Mouse (Mus musculus) heart, adult 18-20 months (tissue): ENCODE results near the gene Gm45716. TPM values are rescaled to one million over a fixed set of nuclear protein-coding genes. Genes with fewer than 3 reads are reported as not detected.
"Not testable (repeated sequence)": the region's sequence is repeated elsewhere in the genome, so short reads cannot be mapped to it uniquely, and the experiment has no call there.

Experiments
- DNase-seq, 2 experiments: peaks; one replicate each; pipeline ENCODE4 v3.0.0; 2021 to 2022; ENCODE audit warnings: mixed read lengths in 1 of 2
- total RNA-seq, 2 experiments: library from RNA; stranded (reverse); gene quantifications; 2 replicates each; pipeline ENCODE4 v1.2.3; 2021

Gene Gm45716
- total RNA-seq, 2 experiments from 2014 or later: 5.8 to 9.5 TPM

DNA sequence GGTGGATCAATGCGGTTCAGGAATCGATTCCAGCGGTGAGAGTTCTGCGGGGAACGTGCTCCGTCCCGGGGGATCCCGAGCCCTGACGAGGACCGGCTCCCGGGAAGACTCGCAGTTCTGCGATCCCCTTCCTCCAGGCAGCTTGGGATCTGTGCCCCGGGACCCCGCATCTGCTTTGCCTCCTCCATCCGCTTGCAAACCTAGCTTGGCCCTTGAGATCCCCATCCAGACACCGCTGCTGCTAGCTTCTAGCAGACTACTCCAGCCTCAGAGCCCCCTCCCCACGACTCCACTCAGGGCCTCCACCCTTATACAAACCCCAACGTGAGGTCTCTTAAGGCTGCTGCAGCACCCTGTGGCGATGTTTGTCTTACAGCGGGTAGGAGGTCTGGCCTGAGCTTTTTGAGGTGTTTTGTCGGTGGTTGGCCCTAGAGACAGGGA is 62.2 kb downstream of the Gm45716 start:
- no peak for DNase-seq

DNA sequence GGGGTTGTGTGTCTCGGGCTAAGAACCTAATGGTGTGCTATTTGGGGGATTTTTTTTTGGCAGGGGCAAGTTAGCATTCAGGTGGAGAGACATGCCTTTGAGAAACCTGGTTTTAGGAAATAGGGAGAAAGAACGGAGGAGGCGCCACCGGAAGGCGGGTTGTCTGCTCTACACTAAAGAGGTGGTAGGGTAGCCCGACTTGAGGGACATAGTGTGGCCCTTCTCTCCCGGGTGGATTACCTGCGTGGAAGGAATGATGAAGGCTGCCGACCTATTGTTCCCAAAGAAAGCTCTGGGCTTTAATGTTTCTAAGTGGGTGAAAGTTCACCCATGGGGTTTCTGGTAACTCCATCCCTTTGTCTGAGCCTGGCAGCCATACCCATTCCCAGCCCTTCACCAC is 62.7 kb downstream of the Gm45716 start:
- DNase-seq: peak; percentile 16 to 50

- DNase-seq: no peak
These were observed 63.2 kb downstream of the Gm45716 start for GRCm38 (mm10) chr11:90250730-90251129.

- DNase-seq: peak in 1 of 2 experiments; percentile 52
These were observed 64.4 kb downstream of the Gm45716 start for GRCm38 (mm10) chr11:90251923-90252322.

GRCm38 (mm10) chr11:90252366-90252765 is 64.9 kb downstream of the Gm45716 start:
- DNase-seq: no peak

DNA sequence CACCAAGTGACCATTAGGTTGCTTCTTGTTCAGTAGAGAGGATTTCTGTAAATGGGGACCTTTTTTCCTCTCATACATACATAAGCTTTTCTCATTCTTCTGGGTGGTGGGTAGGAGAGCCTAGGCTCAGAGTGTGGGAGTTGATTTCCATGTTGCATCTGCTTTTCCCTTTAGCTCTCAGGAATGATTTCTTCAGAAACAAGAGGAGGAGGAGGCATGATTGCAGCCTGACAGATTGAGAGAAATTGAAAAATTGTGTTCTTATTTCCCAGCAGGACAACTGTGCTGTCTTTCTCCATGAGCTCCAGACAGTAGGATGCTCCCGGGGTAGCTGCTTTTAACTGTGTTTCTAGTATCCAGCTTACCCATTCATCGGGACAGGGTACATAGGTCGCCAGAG is 67.1 kb downstream of the Gm45716 start:
- DNase-seq: no peak

GRCm38 (mm10) chr11:90255687-90256086 is 68.2 kb downstream of the Gm45716 start:
- DNase-seq: peak; percentile 50 to 64

GRCm38 (mm10) chr11:90256833-90257525 is 69.5 kb downstream of the Gm45716 start:
- DNase-seq: no peak

DNA sequence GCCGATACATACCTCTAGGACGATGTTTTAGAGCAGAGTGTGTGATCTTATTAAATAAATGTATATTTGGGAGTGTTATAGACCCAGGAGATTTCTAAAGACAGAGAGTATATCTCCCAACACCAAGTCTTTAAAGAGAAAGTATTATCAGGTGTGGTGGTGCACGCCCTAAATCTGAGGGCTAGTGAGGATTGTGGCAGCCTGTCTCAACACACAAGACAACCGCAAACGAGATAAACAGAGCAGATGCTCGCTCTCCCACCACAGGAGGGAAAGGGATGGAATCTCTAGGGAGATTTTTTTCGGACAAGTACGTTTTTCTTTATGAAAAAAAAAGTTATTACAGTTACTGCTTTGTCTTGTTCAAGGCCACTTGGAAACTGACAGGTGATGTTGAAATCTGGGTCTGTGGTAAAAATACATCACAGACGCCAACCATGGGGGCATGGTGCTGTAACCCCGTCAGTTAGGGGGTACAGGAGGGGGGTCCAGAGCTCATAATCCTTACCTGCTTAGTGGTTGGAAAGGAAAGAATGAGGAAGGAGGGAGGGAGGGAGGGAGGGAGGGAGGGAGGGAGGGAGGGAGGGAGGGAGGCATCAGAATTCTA is 70.9 kb downstream of the Gm45716 start:
- DNase-seq: no peak

- DNase-seq: peak in 1 of 2 experiments; percentile 39
These were observed 71.6 kb downstream of the Gm45716 start for GRCm38 (mm10) chr11:90259071-90259470.

GRCm38 (mm10) chr11:90259826-90260225 is 72.3 kb downstream of the Gm45716 start:
- no peak for DNase-seq

GRCm38 (mm10) chr11:90264180-90264579 is 76.7 kb downstream of the Gm45716 start:
- DNase-seq: no peak

GRCm38 (mm10) chr11:90265581-90265980 is 78.1 kb downstream of the Gm45716 start:
- DNase-seq: no peak

DNA sequence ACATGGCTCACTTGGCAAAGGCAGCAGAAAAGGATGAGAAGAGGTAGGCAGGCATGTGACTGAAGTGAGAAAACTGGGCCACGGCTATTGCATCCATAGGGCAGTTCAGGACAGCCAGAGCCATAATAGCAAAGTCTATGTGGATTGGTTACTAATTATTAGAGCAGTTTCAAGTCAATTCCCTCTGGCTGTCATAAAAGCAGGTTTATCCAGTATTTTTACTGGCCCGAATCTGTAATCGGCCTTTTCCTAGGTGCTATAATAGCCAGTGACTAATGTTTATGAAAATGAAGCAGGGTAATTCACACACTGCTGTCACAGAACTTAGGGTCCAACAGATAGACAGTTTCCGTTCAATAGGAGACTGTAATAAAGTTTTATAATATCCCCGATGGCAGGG is 81.5 kb downstream of the Gm45716 start:
- no peak for DNase-seq

GRCm38 (mm10) chr11:90269398-90270123 is 82.1 kb downstream of the Gm45716 start:
- DNase-seq: no peak

DNA sequence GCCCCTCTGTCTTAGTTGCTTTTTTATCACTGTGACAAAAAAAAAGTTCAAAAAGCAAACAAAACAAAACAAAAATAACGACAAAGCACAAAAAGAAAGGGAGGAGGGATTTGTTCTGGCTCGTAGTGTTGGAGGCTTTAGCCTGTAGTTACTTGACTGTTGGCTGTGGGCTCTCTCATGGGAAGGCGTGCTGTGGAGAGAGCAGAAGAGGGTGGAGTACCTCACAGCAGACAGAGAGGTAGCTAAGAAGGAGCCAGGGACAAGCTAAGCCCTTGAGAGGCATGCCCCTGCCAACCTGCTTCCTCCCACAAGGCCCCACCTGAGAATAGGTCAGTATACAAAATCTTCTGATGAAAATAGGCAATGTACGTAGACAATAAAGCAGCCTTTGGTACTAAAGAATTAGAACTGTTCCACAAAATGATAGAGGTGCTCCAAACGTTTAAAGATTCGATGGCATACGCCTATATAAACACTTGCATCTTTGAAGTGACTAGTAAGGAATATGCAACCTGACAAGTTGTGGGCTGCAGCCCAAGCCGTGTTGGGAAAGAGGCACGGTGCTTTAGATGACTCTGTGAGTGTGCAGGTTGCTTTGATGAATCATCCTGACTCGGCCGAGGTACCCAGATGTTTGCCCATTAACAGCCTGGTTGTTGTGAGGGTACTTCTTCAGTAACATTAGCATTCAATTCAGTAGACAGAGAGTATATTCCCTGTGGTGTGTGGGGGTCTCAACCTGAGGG is 82.8 kb downstream of the Gm45716 start:
- no peak for DNase-seq

DNA sequence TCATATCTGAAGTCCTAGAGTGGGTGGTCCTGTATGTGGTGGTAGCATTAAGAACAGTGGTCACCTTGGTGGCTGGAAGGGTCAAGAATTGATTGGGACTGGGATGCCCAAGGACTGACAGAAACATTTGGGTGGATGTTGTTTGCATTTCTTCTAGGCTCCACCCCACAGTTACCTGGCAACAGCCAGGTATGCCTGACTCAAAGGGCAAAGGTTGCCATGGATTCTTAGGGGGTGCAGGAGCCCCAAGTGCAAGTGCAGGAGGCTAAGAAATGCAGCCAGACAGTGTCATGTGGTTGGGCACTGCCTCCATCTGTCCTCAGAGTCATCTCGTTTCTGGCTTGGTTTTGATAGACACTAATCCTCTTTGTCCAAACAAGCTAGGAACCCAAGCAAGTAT is 86.7 kb downstream of the Gm45716 start:
- no peak for DNase-seq

- DNase-seq: peak; percentile 48 to 68
These were observed 88.2 kb downstream of the Gm45716 start for GRCm38 (mm10) chr11:90275663-90276062.

- no peak for DNase-seq
These were observed 88.7 kb downstream of the Gm45716 start for GRCm38 (mm10) chr11:90276150-90276549.

- DNase-seq: no peak
These were observed 89.1 kb downstream of the Gm45716 start for GRCm38 (mm10) chr11:90276561-90276960.

DNA sequence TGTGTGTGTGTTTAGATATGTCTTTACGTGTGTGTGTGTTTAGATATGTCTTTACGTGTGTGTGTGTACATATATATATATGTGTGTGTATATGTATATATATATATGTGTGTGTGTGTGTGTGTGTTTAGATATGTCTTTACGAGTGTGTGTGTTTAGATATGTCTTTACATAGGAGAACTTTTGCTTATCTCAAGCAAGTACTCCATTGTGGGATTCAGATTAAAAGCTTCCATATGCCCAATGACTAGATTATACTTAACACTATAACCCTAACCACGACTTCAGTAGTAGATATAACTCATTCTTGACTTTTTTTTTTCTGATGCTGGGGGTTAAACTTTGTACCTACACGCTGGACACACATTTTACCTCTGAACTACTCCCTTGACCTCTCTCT is 92.6 kb downstream of the Gm45716 start:
- DNase-seq: no peak

GRCm38 (mm10) chr11:90281943-90282342 is 94.5 kb downstream of the Gm45716 start:
- not testable (repeated sequence) for DNase-seq

GRCm38 (mm10) chr11:90283159-90283558 is 95.7 kb downstream of the Gm45716 start:
- DNase-seq: no peak
